Mouse (Mus musculus) left cerebral cortex, postnatal 14 days (tissue): ENCODE data around the gene Dclk1. TPM values are rescaled to one million over a fixed set of nuclear protein-coding genes. Genes with fewer than 3 reads are reported as not detected.

Source experiments
- DNase-seq, 2 experiments: peaks; one replicate each; pipeline ENCODE4 v3.0.0; 2021 to 2022; ENCODE audit warnings: low spot score in 2 of 2, mixed read lengths in 1 of 2
- intact Hi-C: fragments of 180-260 bp; cut with DNase I; formaldehyde crosslinking; loops from one replicate; pipeline ENCODE4 v1.15.1; 2025
- total RNA-seq, 2 experiments: library from RNA; stranded (reverse); gene quantifications; 2 replicates each; pipeline ENCODE4 v1.2.3; 2021

Dclk1 gene
- total RNA-seq, 2 experiments from 2014 or later, result 1,062 to 1,119 TPM

DNA sequence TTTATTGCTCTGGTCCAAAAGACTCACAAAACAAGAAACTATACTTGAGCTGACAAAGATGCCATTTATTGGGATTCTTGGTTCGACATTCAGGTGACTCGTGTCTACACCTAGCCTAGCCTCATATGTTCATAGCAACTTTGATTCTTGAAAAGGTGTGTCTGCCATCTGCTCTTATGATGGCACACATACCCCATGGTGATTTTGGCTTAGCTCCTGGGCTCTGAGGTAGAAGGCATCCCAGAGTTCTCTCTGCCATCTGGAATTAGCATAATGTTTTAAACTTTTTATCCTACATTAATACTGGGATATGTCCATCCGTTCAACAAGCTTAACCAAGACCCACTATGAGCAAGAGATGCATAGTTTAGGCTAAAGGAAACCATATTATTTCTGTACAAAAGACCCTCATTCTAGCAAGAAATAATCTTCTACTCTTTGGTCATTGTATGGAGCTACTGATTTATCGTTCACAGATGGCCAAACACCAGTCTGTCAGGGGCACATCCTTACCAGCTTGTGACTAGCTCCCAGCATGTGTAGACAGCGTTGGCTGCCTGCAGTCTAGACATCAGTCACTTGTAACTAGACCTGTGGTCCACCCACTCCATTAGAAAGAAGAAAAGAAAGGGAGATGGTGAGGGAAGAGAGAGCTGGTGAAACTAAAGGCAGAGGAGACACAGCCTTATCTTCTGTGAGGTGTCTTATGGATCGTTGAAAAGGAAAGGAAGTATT lies 298.4 kb downstream of the Dclk1 start:
- DNase-seq, result peak in 1 of 2 experiments; percentile 24

DNA sequence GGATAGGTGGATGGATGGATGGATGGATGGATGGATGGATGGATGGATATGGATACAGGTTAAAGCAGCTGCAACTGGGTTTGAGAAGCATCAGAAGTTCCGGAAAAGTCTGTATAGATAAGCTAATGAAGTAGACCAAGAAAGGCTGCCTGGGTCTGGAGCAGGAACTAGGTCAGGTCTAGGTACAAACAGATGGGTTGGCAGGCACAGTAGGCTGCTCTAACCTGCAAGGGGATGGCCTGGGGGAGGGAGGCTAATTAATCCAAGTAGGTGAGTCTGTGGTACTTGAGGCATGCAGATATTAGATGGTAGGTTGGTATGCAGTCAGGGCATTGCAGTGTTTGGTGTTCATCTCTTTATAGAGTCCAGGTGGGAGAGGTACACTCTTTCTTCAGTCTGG lies 299.6 kb downstream of the Dclk1 start:
- peak in 1 of 2 experiments; percentile 25 for DNase-seq
- intact Hi-C loops, result no loop called here

More for the DNA sequence above, 298.4 kb downstream of the Dclk1 start:
- intact Hi-C loops, result no loop called here

DNA sequence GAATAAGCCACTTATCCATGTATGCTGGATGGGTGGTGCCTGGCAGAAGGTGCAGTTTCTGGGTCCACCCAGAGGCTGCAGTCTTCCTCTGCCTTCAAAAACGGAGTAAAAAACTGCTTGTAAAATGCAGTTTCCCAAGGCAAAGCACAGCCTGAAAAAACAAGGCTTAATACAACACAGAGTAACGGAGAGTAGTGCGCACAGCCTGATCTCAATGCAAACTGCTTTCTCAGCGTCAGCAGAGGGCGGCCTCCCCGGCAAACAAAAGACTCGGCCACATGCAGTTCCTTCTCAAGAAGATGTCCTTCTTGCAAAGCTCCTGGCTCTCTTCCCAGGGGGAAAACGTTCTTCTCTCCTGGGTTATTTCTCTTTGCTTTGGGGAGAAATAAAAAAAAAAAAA lies 300.1 kb downstream of the Dclk1 start:
- intact Hi-C loops, result no loop called here
- DNase-seq, result peak; percentile 77 to 87

DNA sequence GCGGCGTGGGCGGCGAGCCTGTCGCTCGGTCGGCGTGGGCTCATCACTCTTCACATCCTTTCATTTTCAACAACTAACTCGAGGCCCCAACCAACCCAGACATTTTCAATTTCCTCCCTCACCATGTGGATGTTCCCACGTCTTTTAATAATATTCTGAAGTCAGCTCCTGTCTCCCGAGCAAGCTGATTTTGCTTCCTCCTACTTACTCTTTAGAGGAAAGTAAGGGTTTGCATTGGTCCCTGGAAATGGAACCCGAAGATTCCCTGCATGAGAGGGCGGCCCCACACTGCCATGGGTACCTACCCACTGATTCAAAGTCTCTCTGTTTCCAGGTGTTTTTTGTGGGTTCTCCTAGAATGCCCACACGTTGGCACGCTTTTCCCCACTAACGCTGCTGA lies 300.8 kb downstream of the Dclk1 start:
- intact Hi-C loops, result no loop called here
- peak; percentile 64 to 65 for DNase-seq

- DNase-seq, result peak in 1 of 2 experiments; percentile 25
- intact Hi-C loops, result no loop called here
Observed at GRCm38 (mm10) chr3:55543929-55544684, 301.9 kb downstream of the Dclk1 start.

- DNase-seq, result no peak
- intact Hi-C loops, result no loop called here
Observed at GRCm38 (mm10) chr3:55545296-55545695, 303.1 kb downstream of the Dclk1 start.

DNA sequence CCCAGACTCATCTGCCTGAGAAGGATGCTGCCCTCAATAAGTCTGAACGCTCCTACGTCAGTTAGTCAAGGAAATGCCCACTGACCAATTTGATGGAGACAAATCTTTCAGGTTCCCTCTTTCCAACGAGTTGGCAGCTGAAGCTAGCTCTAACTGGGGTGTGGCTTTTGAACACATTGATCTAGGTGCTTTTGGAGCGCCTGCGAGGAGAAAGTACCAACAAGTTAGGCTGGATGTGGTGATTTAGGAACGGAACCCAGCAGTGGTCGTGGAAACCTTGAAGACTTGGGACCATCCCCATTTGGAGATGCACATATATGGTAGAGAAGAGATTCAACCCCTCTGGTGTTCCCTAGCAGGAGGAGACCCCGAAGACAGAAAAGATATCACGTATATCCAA lies 303.8 kb downstream of the Dclk1 start:
- intact Hi-C loops, result no loop called here

GRCm38 (mm10) chr3:55547106-55547505 lies 304.9 kb downstream of the Dclk1 start:
- intact Hi-C loops, result no loop called here
- no peak for DNase-seq

More for the DNA sequence above, 303.8 kb downstream of the Dclk1 start:
- no peak for DNase-seq

- DNase-seq, result no peak
- intact Hi-C loops, result no loop called here
Observed at GRCm38 (mm10) chr3:55549376-55549775, 307.2 kb downstream of the Dclk1 start.

GRCm38 (mm10) chr3:55550962-55551361 lies 308.8 kb downstream of the Dclk1 start:
- no peak for DNase-seq
- intact Hi-C loops, result no loop called here

DNA sequence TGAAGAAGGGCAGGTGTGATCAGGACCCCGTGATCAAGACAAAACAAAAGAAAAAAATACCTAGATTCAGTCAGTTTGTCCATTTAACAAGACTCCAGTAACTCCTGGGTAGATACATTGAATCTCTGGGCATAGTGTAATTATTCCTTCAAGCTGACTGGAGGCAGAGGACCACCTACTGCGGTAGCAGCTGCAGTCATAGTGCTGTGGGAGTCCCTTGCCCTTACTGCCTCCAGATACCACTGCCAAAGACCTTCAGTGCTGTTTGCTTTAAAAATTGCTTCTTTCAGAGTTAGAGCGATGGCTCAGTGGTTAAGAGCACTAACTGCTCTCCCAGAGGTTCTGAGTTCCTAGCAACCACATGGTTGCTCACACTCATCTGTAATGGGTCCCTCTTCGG lies 309.7 kb downstream of the Dclk1 start:
- intact Hi-C loops, result no loop called here
- no peak for DNase-seq

GRCm38 (mm10) chr3:55553031-55553430 lies 310.9 kb downstream of the Dclk1 start:
- intact Hi-C loops, result no loop called here
- no peak for DNase-seq

DNA sequence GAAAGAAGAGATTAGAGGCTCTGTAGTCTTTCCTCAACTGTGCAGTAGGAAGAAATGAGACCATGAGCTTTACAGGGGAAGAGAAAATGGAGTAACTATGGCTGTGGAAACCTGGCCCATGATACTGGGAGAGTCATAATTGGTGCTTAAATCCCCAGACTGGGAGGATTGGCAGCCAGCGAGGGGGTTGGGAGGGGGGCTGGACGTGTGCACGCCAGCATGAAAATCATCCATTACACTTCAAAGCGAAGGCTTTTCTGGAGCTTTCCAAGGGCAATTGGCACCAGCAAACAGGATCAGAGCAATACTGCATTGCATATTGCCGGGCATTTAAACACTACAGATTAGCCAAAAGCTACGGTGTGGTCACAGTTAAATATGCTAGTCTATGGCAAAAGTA lies 313.7 kb downstream of the Dclk1 start:
- no peak for DNase-seq
- intact Hi-C loops, result no loop called here

DNA sequence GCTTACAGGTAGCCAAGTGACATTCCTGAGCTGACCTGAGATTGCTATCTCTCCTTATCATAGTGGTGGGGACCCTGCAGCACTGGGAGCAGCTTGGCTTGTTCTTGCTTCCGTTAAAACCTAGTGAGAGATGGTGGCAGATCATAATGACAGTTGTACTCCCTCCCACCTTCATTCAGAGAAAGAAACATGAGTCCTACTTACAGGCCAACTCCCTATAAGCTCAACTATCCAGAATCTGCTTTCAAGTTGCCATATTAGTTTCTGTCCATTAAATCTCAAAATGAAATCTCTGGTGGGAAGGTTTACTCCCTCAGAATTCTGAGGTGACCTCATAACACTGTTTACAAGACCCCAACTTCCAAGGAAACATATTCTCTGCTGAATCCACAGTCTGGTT lies 316.4 kb downstream of the Dclk1 start:
- intact Hi-C loops, result no loop called here
- no peak for DNase-seq

DNA sequence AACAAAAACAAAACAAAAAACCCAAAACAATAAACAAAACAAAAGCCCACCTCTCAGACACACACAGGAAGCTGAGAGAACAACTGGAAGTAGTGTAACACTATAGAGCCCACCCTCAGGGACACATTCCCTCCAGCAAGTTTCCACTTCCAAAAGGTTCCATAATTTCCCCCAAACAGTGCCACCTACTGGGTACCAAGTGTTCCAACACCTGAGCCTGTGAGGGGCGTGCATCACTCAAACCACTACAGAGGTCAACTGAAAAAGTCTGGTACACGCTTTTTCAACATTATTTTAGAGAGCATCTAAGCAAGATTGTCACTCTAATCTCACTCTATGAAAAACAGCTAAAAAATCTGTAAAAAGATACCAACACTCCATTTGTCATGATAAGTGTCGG lies 325.3 kb downstream of the Dclk1 start:
- no peak for DNase-seq

DNA sequence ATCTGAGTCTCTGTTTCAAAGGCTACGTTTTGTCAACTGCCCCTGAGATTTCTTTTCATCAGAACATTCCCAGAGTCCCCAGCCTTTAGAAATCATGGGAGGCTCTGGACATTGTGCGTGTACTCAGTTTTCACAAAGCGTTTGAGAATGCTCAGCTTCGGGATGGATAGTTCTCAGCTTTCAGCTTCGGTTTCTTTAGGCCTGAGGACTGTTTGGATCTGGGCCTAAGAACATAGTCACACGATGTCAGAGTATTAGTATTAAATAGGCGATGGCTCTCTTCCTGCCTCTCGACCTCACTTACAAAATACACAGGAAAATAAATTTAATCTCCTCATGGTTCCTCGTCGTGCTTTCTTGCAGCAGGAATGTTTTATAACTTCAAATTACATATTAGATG lies 327.4 kb downstream of the Dclk1 start:
- no peak for DNase-seq
- intact Hi-C loops, result no loop called here

More for the DNA sequence above, 325.3 kb downstream of the Dclk1 start:
- intact Hi-C loops, result no loop called here

DNA sequence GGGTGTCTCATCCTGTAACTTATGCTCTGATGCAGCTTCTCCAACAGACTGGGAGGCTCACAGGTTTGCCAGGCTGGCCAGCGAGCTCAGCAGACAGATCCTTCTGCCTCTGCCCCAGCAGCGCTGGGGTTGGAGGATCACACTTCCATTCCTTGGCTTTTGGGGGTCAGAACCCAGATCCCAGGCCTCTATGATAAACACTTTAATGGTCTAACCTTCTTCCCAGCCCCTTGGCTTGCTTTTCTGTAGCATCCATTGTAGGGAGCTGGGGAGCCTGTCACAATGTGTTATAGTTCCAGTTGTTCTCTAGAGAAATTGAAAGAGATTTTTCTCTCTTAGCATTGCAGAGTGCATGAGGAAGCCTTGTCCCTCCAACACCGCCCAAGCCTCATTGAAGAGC lies 328.9 kb downstream of the Dclk1 start:
- DNase-seq, result no peak
- intact Hi-C loops, result no loop called here

DNA sequence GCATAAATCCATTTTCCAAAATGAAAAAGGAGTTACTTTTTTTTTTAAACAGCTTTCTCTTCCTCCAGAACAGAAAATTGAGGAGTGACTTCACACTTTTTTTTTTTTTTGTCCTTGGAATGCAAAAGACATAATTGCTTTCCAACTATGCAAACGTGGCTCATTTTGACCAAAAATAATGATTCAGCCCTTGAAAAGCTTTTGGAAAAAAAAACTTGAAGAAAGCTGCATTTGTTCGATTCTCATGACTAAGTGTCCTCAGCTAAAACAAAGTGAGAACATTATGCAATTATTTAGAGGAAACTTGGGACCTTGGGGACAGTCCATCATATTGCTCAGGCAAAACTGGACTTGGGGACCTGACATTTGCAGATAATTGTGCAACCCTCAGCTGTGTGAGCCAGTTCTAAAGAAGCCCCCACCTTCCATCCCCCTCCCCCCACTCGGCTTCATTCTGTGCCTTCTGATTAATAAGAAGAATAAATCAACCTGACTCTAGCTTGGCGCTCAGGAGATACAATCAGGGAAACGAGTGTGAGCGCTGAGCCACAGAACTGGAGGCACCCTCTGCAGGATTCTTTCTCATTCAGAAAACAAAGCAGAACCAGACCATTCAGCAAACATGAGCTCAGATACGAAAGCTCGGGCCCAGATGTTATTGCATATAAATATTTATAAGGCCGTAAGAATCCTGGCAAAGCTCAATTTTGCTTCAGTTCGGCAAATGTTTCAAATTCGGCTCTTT lies 329.6 kb downstream of the Dclk1 start:
- intact Hi-C loops, result no loop called here
- DNase-seq, result peak; percentile 28 to 57

DNA sequence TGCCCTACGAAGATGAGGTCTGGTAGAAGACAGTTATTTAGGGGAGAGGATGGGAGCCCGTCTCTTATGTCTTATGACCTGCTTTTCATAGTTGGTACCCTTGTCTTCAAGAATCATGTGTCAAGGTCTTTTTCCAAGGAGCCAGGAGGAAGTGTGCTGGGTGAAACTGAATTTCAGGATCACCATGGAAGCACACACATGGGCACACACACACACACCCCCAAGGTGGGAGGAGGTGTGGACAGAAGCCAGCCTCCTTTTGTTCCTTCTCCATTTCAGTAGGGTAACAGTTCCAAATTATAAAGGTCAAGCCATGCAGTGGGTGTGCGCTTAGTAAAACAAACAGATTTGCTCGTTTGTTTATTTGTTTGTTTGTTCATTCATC lies 330.1 kb downstream of the Dclk1 start:
- intact Hi-C loops, result no loop called here
- DNase-seq, result peak in 1 of 2 experiments; percentile 37

- intact Hi-C loops, result no loop called here
- DNase-seq, result peak; percentile 53 to 57
Observed at GRCm38 (mm10) chr3:55574003-55574402, 331.8 kb downstream of the Dclk1 start.
